Mouse (Mus musculus) heart, adult 10 weeks (tissue): ENCODE measurements around the gene Sergef. TPM values are rescaled to one million over a fixed set of nuclear protein-coding genes. Genes with fewer than 3 reads are reported as not detected.

Experiments
- polyA plus RNA-seq: library from polyadenylated mRNA; stranded (reverse); fragments of 350-450 nt; fragmentation: Illumina TruSeq; extraction: RNeasy Lipid Tissue Mini Kit (QIAGEN cat#74804); gene quantifications from one replicate; pipeline ENCODE4 v1.2.3, GENCODE M21; 2014; ENCODE audit warnings: low read depth, low replicate concordance

Sergef gene
- polyA plus RNA-seq = 6.8 TPM

GRCm38 (mm10) chr7:46639692-46640031 is at the start of gene Sergef:
Gene Sergef, minus strand, starts transcription at chr7:46639807.

GRCm38 (mm10) chr7:46672160-46672672 is 32.6 kb upstream of the Sergef start, which contains the start of gene Tph1:
Gene Tph1, minus strand, starts transcription at chr7:46672537.

GRCm38 (mm10) chr7:46396231-46396927 is 243.2 kb downstream of the Sergef start, which contains the start of gene Kcnc1:
Gene Kcnc1, plus strand, starts transcription at chr7:46396497.

Other genes with a start within 250 kb of the Sergef start
- gene Kcnc1, start 243.3 kb downstream of the Sergef start, polyA plus RNA-seq = 0.18 TPM
- gene Tph1, start 32.7 kb upstream of the Sergef start, polyA plus RNA-seq = not detected
- 3.7 TPM for gene Saal1, start 70.9 kb upstream of the Sergef start, polyA plus RNA-seq
- not detected for gene Saa3, start 75.9 kb upstream of the Sergef start, polyA plus RNA-seq
- not detected for gene Saa4, start 92.8 kb upstream of the Sergef start, polyA plus RNA-seq
- gene Saa1, start 103.2 kb upstream of the Sergef start, polyA plus RNA-seq = not detected
- not detected for gene Saa2, start 112.0 kb upstream of the Sergef start, polyA plus RNA-seq
- gene Hps5, start 156.3 kb upstream of the Sergef start, polyA plus RNA-seq = 10.8 TPM
- 17.5 TPM for gene Gtf2h1, start 156.3 kb upstream of the Sergef start, polyA plus RNA-seq
- gene Ldha, start 201.7 kb upstream of the Sergef start, polyA plus RNA-seq = 788 TPM
- not detected for gene Ldhc, start 221.4 kb upstream of the Sergef start, polyA plus RNA-seq